Mouse (Mus musculus): ENCODE data around the gene Pln.

Pln gene

DNA sequence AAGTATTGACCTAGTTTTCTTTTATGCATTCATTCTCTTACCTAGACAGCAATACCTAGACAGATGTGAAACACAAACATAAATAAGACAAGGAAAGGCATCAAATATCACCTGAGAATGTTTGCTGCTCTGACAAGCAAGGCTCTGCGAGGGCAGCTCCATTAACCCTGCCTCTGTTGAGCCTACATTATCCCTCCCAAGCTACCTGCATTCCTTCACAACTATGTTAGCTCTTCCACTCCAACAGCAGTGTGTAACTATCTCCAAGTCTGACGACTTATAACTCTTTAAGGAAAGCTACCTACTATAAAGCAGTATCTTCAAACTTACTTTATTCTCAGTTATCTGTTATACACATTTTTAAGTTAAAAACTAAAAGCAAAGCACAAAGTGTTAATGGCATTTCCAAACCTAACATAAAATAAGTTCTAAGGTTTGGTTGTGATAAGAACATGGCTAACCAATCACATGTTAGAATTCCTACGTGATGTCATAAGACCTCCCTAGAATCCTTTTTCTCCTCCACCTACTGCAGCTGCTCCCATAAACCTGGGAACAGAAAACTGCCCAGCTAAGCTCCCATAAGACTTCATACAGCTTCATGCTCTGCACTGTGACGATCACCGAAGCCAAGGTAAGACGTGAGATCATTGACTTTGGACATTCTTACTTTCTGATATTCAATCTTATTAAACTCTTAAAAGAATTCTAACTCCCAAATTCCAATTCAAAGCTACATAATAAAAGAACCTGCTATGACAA lies at the start of gene Pln:
Gene Pln, plus strand, starts transcription at position 506 of the 762 bp plus-strand sequence.
- DNase-seq (ENCODE audit: low read depth, low spot score), result no peak

DNA sequence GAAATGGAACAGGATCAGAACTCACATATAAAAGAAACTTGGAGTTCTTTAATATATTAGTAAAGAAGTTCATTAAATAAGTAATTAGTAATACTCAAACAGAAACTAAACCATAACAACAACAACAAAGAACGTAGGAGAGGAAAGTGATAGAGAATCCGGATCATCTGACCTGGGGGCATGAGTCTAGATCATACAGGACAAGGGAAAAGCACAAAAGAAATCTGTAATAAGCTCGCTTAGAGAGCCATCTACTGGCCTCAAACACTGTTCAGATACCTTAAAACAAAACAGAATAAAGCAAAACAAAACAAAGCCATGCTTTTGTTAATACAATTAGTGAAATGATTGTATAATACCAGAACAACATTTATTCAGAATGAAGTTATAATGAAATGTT lies 31.6 kb upstream of the Pln start:
- DNase-seq (ENCODE audit: low read depth, low spot score), result no peak

DNA sequence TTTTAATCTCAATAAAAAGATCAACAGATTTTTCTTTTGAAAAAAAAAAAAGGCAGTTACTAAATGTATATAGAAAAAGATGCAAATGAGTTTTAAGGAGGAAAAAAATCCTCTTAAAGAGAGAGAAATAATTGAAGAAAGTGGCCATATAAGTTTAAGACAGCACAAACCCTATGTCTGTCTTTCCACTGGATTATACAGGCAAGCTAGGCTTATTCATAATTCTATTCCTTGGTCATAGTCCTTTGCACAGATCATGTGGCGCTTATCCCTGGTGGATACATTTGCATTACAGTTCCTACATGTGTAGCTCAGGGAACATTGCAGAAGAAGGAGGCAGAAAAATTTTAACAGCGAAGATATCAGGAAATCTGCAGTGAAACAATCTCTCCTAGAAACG lies 30.8 kb upstream of the Pln start:
- no peak for DNase-seq (ENCODE audit: low read depth, low spot score)

DNA sequence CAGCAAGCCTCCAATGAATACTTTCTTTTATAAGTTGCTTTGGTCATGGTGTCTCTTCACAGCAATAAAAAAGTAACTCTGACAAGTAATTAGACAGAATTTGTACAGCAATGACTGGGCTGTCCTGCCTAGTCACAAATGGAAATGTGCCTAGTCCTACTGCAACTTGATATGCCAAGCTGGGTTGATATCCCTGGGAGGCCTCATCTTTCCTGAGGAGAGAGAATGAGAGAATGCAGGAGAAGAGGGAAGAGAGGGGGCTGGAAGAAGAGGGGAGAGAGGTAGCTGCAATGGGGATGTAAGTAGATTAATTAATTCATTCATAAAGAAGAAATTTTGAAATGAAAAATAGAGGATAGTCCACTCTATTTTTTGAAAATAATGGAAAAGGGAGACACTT lies 14.1 kb upstream of the Pln start:
- no peak for DNase-seq (ENCODE audit: low read depth, low spot score)

DNA sequence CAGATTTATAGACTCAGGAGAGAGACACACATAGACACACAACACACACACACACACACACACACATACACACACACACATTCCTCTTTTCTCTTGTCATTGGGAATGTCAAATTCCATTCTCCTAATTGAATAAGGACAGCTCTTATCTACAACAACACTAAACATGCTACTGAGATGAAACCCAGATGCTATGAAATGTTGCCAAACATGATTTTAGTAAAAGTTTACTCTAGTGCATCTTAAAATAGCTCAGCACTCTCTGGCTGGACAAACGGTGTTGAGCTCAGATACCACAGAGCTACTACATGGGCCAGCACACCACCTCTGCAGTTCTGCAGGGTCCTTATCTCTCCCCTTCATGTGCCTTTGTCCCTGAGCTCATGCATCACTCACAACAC lies 12.8 kb upstream of the Pln start:
- DNase-seq (ENCODE audit: low read depth, low spot score), result no peak

DNA sequence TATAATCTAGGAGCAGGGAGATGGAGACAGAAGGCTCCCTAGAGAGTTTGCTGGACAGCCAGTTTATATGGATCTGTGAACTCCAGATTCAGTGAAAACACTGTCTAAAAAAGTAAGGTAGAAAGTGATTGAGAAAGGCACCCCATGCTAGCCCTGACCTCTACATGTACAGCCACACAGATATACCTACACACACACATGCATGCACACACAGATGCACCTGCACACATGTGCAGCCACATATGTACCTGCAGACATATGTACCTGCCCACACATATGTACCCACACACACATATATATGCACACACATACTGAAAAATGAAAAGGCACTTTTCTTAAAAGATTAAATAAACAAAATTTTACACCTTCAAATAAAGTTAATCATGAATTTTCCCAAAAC lies 11.1 kb upstream of the Pln start:
- DNase-seq (ENCODE audit: low read depth, low spot score), result no peak

DNA sequence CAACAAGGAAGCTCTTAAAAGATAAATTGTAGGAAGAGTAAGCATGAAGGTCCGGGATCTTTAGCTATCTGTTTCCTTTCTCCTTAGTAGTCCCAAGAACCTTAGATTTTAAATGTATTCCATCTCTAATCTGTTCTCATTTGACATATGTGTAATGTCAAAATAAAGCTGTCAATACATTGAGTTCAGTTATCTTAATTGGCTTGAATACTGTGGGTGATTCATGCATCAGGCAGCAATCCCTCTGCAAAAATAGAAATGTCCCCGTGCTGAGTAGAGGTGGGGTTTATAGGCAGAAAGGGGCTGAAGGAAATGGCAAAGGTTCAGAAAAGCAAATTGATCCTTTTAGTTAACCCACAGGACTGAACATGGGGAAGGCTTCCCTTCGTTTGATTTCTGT lies 8.2 kb upstream of the Pln start:
- no peak for DNase-seq (ENCODE audit: low read depth, low spot score)

DNA sequence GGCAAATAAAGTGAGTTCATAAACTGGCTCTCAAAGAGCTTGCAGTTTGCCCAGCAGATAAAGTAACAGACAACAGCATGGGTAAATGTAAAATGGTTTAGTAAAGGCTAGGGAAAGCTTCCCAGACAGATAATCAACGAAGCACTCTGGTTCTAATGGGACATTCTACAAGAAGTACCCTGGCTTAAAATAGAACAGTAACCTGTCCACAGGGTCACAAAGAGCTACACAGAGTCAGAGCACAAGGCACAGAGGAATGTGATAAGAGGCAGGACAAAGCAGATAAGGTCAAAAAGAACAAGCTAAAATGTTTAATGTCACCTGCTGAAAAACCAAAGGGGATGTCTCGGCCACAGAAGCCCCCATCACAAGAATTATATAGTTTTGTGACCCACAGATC lies 4.7 kb upstream of the Pln start:
- no peak for DNase-seq (ENCODE audit: low read depth, low spot score)

DNA sequence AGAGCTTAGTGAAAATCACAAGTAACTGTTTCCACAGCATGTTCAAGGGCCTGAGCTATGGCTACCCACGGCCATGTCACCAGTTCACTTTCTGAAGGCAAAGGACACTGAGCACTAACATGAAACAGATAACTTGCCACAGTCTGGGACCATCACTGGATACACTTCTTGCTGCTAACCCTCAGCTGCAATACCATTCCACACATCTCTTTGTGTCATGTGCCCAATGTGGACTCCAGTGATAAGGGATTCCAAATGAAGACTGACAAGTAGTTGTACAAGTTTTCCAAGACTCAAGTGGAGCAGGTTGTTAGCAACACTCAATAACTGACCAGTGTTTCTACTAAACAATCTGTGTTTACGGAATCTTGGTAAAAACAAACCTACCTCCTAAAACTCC lies 2.2 kb upstream of the Pln start:
- DNase-seq (ENCODE audit: low read depth, low spot score), result no peak

DNA sequence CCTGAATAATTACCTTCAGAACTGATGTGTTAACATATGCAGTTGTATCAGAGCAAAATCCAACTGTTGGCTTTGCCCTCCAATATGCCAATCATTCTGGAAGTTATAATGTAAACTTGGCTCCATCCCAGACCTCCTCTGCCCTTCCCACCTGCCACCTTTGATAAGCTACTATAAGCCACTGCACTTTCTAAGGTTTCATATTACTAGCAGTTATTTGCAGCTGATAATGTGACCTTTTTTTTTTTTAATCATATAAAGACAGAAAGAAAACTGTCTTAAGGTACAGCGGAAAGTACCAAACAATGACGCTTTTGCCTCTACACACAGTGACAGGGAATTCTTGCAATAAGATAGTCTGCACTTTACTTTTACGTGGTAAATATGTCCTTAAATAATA lies 1.5 kb upstream of the Pln start:
- DNase-seq (ENCODE audit: low read depth, low spot score), result no peak

DNA sequence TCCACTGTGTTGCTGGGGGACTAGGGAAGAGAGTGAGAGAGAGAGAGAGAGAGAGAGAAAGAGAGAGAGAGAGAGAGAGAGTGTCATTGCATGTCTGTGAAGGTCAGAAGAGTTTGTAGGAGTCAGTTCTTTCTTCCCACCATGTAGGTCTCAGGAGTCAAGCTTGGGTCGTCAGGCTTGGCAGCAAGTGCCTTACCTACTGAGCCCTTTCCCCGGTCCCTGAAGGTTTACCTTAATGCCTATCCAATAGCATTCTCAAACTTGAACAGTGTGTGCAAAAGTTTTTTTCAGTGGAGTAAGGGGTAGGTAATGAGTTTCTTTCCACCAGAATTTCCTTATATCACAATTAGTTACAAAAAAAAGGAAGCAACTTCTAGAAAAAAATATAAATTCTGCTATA lies 1.6 kb downstream of the Pln start:
- DNase-seq (ENCODE audit: low read depth, low spot score), result no peak

DNA sequence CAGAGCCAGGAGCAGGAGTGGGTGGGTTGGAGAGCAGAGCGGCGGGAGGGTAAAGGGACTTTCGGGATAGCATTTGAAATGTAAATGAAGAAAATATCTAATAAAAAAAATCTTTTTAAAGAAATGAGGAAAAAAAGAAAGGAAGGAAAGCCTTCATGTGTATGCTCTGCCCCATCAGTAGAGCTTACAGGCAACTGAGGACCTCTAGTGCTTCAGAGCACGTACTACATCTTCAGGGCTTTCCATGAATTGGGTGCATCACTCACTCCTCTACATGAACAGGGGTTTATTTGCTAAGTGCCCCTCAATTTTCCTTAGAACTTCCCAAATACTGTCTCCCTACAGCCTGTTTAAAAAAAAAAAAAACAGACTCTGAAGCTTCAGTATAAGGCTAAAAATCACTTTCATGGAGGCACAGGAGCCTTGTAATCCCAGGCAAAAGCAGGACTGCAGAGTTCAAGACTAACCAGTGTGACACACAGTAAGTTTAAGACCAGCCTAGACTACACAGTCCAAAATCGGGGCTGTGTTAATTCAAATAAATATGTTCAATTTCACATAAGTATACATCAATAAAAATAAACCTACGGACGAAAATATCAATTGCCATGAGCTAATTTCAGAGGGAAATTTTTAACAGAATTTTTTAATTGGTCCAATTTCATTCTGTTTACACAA lies 4.0 kb downstream of the Pln start:
- no peak for DNase-seq (ENCODE audit: low read depth, low spot score)

DNA sequence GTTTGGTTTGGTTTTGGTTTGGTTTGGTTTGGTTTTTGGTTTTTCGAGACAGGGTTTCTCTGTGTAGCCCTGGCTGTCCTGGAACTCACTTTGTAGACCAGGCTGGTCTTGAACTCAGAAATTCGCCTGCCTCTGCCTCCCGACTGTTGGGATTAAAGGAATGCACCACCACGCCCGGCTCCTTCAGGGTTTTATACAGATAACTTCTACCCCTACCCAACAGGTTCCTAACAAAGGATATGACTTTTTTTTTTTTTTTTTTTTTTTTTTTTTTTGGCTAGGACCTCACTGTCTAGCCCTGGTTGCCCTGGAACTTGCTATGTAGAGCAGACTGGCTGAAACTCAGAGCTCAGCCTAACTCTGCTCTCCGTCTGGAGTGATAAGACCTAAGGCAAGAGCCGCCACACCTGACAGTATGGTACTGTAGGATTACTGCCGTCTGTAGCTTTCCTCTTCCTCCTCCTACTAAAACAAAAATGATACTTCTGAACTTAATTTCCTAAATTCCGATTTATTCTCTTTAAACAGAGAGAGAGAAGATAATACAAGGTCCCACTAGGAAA lies 4.8 kb downstream of the Pln start:
- no peak for DNase-seq (ENCODE audit: low read depth, low spot score)

DNA sequence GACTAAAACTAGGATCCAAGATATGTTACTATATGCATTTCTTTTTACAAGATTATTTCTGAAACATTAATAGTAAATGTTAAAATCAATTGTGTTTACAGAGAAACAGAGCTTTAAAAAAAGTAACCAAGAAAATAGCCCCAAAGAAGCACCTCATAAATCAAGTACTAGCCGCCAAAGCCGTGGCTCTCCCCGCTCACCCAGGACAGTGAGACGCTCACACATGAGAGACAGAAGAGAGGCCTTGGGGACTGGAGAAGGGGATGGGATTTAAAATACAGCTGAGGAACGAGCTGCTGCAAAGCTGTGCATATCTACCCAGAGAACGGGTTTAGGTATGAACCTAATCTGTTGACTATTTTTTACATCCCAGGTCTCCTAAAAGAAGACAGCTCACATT lies 5.9 kb downstream of the Pln start:
- no peak for DNase-seq (ENCODE audit: low read depth, low spot score)

DNA sequence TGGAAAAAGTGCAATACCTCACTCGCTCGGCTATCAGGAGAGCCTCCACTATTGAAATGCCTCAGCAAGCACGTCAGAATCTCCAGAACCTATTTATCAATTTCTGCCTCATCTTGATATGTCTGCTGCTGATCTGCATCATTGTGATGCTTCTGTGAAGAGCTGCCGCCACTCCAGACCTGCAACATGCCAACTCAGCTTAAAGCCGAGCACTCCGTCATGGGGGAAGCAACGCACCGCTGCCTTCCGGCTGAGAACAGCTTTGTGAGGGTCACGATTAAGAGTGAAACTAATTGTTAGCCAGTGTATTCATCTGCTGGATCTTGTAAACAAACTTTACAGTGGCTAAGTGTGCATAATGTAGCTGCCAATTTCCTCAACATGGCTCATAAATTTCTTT lies 6.4 kb downstream of the Pln start:
- DNase-seq (ENCODE audit: low read depth, low spot score), result no peak

DNA sequence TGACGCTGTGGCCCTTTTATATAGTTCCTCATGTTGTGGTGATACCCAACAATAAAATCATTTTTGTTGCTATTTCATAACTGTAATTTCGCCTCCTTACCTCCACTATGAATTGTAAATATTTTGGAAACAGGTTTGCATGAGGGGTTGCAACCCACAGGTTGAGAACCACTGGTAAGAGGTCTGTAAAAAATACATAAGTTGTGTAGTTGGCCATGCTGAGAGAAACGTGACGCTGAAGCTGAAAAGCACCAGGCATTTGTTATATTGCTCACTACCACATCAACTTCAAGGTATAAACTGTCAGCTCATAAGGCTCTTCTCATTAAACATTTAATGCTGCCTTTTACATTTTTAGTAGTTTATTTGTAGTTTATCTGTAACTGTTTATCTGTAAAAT lies 8.0 kb downstream of the Pln start:
- no peak for DNase-seq (ENCODE audit: low read depth, low spot score)

DNA sequence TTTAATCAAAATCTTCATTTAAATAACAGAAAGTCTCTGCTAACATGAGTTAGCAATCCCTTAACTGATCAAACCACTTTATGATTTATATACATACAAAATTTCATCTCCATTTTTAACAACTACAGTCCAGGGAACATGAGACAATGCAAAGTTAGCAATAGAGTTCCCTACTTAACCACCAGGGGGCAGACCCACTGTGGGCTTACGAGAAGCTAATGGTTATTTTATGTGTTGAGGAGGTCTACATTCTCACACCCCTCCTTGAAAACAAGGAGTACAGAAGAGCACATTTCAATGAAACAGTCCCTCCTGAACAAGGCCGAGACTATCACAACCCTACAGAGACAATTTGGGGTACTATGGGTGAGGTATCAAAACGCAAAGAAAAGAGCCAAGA lies 9.0 kb downstream of the Pln start:
- DNase-seq (ENCODE audit: low read depth, low spot score), result peak; percentile 57

DNA sequence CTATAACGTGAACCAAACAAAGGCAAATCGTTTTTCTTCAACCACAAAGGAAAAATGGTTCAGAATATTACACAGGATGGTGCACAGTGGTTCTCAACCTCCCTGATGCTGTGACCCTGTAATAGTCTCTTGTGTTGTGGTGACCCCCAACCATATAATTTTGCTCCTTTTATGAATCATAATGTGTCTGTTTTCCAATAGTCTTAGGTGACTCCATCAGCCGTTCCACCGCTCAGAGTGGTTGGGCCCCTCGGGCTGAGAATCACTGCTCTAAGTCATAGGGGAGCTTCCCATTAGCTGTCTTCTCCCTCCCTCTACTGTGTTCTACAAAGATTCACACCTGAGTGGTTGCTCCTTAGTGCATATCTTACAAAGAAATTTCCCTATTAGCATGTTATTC lies 9.4 kb downstream of the Pln start:
- DNase-seq (ENCODE audit: low read depth, low spot score), result no peak

DNA sequence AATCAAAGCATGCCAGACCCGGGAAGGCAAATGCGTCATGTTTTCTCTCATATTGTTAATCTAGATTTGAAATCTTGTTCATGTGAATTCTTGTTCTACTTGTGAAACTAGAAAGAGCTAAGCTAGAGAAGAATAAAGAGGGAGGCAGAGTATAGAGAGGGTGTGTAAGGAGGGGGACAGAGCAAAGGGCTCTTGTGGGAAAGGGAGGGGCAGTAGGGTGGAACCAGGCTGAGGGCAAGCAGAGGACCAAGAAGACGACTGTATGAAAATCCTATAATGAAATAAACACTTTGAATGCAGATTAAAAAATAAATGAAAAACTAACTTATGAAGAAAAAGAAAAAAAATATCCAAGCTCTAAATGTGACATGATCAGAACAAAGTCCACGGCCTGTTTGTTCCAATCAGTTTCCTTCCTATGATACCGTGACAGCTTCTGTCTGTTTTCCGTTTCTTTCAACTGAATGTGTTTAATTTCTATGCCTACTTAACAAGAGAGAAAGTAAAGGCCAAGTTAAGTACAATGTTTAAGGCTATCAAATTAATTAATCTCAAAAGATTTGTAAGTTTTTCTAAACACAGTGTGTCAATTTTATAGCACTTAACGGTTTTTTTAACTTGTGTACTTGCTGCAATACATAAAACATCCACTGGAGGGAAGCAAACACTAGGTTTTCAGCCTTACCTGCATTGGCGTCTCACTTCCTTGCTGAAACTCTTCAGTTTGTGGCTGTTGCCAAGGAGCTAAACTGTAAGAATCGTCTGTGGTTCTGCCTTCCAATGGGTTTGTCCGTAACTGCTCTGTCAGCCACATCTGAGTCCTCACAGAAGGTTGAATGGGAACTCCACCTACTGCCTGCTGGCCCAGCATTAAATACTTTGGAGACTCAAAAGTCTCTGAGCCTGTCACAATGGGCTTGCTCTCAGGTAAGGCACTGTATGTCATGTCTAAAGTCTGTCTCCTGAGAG lies 10.6 kb downstream of the Pln start:
- DNase-seq (ENCODE audit: low read depth, low spot score), result peak; percentile 72

DNA sequence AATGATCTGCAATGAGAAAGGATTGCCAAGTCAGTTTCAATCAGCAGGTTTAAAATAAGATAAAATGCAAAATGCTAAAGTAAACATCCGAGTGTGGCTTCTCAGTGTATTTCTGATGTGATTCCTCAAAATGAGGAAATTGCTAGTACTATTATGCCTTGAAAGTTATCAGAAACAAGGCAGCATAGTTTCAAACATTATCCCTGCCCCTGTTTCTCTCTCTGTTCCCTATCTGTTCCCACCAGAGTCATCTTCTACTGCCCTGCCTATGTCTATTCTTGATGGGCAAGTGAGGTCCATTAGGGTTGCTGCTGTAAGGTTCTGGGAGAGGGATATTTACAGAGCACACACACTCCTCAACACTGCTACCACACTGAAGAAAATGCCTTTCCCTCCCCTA lies 11.8 kb downstream of the Pln start:
- no peak for DNase-seq (ENCODE audit: low read depth, low spot score)

DNA sequence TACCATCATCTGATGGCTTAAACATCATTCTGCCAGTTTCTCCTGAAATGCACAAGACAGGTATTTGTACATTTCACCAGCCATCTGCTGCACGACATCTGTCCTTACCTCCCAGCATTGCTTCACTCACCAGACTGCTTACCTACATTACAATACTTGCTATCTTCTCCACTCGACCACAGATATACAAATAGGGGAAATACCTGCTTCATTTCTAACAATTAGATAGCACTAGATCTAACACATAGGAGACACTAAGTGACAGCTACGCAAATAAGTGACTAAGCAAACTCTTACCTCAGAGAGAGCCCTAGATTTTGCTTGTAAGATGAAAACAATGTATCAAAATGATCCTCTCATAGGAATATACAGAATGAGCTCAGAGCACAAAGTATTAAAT lies 16.2 kb downstream of the Pln start:
- DNase-seq (ENCODE audit: low read depth, low spot score), result no peak

DNA sequence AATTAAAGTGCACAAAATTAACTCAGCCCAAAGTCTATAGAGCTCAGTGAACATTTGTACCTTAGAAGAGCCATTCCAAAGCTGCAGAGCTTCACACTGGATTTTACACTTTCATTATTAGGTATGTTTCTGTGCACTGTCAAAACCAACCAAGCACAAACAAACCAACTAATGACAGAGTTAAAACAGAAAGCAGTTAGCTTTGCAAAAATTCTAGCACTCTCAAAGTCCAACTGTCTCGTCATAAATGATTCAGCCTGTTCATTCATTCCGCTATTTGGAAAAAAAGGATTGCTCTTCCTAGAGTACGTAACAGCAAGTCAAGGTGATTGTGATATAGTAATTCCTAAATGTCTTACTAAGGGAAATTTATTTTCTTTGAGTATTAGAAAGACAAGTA lies 21.5 kb downstream of the Pln start:
- DNase-seq (ENCODE audit: low read depth, low spot score), result no peak

All from mesoderm, embryonic 11.5 days (tissue).